Mouse (Mus musculus): ENCODE results near the gene Zmym5.
"Not testable (repeated sequence)": the region's sequence is repeated elsewhere in the genome, so short reads cannot be mapped to it uniquely, and the experiment has no call there.

Gene Zmym5

DNA sequence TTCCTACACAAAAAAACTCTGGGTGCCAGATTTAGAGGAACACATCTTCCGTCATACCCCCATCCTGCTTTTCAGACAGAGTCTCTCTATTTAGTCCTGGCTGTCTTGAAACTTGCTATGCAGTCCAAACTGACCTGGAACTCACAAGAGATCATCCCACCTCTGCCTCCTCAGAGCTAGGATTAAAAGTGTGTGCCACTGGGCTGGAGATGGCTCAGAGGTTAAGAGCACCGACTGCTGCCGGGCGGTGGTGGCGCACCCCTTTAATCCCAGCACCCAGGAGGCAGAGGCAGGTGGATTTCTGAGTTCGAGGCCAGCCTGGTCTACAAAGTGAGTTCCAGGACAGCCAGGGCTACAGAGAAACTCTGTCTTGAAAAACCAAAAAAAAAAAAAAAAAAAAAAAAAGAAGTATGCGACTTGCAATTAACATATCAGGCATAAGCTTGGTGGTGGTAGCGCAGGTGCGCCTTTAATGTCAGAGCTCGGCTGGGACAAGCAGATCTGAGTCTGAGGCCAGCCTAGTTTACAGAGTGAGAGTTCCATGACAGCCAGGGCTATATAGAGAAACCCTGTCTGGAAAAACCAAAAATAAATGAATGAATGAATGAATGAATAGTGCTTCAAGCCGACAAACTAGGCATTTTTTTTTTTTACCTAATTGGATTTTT, 34.8 kb downstream of the Zmym5 start:
- DNase-seq = no peak

DNA sequence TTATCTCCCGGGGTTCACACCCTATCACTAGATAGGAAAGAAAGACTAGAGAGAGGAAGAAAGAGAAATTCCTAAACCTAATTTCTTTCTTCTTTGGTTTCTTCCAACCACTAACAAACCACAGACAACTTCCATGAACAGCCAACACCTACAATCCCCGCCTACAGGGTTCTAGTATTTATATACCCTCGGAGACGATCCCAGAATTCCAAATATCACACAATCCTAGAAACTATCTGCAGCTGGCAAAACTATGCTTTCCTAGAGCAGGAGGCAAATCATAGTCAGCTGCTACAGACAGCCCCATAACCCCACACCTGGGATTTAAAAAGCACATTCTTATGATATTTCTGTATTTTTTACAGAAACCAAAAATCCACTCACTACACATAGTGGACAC, 36.1 kb downstream of the Zmym5 start:
- no peak for DNase-seq

DNA sequence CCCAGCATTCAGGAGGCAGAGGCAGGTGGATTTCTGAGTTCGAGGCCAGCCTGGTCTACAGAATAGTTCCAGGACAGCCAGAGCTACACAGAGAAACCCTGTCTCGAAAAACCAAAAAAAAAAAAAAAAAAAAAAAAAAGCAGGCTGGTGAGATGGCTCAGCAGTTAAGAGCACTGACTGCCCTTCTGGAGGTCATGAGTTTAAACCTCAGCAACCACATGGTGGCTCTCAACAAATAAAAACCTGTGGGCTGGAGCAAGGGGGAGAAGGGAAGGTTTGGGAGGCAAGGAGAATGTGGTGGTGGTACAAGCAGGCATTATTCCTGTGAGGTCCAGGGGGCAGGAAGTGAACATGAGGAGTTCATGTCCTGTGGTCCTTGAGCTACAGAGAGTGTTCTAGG, 45.1 kb downstream of the Zmym5 start:
- DNase-seq = not testable (repeated sequence)

DNA sequence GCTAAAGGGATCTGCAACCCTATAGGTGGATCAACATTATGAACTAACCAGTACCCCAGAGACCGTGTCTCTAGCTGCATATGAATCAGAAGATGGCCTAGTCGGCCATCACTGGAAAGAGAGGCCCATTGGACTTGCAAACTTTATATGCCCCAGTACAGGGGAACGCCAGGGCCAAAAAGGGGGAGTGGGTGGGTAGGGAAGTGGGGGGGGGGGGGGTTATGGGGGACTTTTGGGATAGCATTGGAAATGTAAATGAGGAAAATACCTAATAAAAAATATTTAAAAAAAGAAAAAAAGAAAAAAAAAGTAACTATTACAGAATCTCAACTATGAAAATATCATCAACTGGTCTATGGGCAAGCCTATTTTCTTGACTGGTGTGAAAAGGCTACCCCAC, 46.4 kb downstream of the Zmym5 start:
- DNase-seq = not testable (repeated sequence)

DNA sequence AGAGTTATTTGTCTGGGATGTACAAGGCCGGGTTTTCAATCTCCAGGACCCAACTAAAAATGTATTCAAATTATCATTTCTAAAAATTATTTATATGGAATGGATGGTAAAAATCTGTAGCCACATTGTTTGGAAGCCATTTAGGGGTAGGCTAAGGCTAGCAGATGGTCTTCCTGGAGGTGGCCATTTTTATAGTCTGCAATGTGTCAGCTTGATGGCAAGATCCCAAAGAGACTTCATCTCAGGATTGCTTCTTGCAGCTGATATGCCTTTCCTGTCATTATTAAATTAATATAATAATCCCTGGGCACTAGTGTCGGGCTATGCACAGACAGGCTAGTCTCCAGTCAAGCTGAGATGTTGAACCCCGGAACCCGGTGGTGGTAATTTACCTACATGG, 60.2 kb downstream of the Zmym5 start:
- DNase-seq = peak; percentile 13
